Mouse (Mus musculus): ENCODE measurements around the gene Lgals9. TPM values are rescaled to one million over a fixed set of nuclear protein-coding genes. Genes with fewer than 3 reads are reported as not detected.

The Lgals9 gene
- polyA plus RNA-seq, 1 experiment: 103 TPM

DNA sequence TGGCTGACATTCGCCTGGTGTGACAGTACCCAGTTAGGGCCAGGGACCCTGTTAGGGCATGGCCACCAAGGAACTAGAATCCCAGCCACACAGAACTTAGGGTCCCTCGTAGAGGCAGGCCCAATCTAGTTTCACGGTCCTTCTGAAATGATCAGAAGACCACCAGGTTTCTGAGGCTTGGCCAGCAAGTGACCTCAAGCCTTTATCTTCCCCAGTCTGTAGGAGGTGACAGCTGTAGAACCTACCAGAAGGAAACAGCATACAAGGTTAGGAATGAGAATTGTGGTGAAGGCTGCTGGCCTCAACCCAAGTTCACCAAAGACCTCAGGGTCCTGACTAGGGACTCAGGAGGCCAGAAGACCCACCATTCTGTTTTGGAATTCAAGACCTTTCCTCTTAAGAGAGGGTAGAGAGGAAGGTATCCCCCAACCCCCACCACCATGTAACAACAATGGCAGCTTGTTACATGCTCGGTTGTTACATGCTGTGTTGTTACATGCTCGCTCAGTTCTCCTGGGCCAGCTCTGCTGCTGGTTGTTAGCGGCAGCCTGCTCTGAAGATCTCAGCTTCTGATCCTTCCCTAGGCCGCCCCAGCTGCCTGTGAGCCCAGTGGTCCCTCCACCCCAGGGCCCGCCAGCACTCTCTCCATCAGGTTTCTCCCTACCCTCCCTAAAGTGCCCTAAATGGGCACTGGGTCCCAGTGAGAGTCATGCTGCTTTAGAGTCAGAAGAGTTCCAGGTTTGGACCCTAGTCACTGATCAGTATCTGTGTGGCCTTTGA lies 7.8 kb downstream of the Lgals9 start:
- Histone ChIP-seq H3K36me3 (ENCODE audit: control insufficient read depth, insufficient read depth, low read length) (peaks cover 36% of the 10 kb centered on the region), H3K4me1 (ENCODE audit: control insufficient read depth, insufficient read depth, insufficient read length) (peaks cover 2% of the 10 kb centered on the region), H3K4me3 (ENCODE audit: extremely low read depth, insufficient read depth, insufficient read length) (no peak overlapping the region), H3K27me3 (ENCODE audit: control insufficient read depth, insufficient read depth, low read length) (no peaks in the 10 kb centered on the region), H3K27ac (ENCODE audit: insufficient read depth, low read length) (no peak overlapping the region)
- 96% methylated on average over 8 of the region's 8 CpGs for WGBS
- TF ChIP-seq CTCF (IDR thresholded peaks at IDR 0.05; ENCODE audit: extremely low read depth, insufficient read depth, insufficient read length, insufficient replicate concordance) (no peak), POLR2A (IDR thresholded peaks at IDR 0.05; ENCODE audit: low read depth, low read length) (no peak)
- DNase-seq (ENCODE audit: low read depth in 1 of 2, low spot score in 2 of 2): no peak

DNA sequence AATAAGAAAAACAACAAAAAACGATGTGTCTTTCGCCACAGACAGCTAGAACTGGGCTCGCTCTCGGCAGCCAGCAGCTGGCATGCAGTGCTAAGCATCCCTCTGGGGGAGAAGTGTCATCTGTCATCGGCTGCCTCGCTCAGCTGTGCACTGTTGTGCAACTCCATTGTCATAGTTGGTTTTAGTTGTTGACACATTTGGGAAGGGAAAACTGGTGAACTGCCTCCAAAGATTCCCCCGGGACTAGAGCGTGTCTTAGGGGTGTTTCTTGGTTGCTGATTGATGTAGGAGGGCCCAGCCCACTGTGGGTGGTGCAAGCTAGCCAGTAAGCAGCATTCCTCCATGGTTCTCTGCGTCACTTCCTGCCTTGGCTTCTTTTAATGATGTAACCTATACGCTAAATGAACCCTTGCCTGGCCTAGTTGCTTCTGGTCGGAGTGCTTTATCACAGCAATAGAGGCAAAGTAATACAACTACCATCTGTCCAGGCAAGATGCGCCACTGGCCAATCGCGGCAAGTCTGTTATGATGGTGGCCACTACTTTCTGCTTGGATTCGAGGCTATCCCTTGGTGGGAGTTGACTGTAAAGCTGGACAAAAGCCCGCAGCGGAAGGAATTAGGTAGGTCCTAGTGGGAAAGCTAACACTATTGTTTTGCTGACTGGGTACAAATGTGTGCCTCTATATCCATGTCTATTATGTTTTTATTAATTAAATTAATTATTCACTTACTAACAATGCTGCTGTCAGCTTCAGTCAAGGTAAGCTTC lies 11.2 kb downstream of the Lgals9 start:
- 67% methylated on average over 17 of the region's 17 CpGs for WGBS
- Histone ChIP-seq H3K27ac (ENCODE audit: insufficient read depth, low read length) (no peak overlapping the region), H3K4me1 (ENCODE audit: control insufficient read depth, insufficient read depth, insufficient read length) (no peaks in the 10 kb centered on the region; the same call in 1 of the 2 replicates), H3K27me3 (ENCODE audit: control insufficient read depth, insufficient read depth, low read length) (no peaks in the 10 kb centered on the region), H3K4me3 (ENCODE audit: extremely low read depth, insufficient read depth, insufficient read length) (no peak overlapping the region), H3K36me3 (ENCODE audit: control insufficient read depth, insufficient read depth, low read length) (peaks cover 58% of the 10 kb centered on the region)
- TF ChIP-seq POLR2A (IDR thresholded peaks at IDR 0.05; ENCODE audit: low read depth, low read length) (no peak), CTCF (IDR thresholded peaks at IDR 0.05; ENCODE audit: extremely low read depth, insufficient read depth, insufficient read length, insufficient replicate concordance) (no peak)
- no peak for DNase-seq (ENCODE audit: low read depth in 1 of 2, low spot score in 2 of 2)

DNA sequence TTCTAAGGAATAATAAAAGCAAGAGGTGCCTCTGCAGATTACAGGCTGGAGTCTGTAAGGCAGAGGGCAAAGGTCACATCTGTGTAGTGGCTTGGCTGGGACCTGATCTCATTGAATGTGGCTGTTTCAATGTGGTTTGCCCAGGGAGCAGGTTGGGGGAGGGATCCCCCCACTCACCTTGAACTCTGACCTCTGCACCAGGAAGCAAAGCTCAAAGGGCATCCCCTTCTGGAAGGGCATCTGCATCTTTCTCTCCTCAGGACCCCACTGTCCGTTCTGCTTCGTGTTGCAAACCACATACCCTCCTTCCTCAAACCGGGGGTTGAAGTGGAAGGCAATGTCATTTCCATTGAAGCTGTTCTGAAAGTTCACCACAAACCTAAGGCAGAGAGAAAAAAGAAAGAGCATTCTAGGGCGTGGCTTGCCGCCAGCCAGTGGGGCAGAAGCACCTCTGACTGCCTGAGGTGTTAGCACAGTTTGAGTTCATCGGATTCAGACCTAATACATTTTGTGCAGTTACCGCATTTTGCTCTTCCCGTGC lies 11.9 kb downstream of the Lgals9 start:
- Histone ChIP-seq H3K27ac (ENCODE audit: insufficient read depth, low read length) (no peak overlapping the region), H3K4me3 (ENCODE audit: extremely low read depth, insufficient read depth, insufficient read length) (no peak overlapping the region), H3K36me3 (ENCODE audit: control insufficient read depth, insufficient read depth, low read length) (peaks cover 61% of the 10 kb centered on the region), H3K27me3 (ENCODE audit: control insufficient read depth, insufficient read depth, low read length) (no peaks in the 10 kb centered on the region), H3K4me1 (ENCODE audit: control insufficient read depth, insufficient read depth, insufficient read length) (no peaks in the 10 kb centered on the region; the same call in 1 of the 2 replicates)
- 41% methylated on average over 8 of the region's 8 CpGs for WGBS
- TF ChIP-seq CTCF (IDR thresholded peaks at IDR 0.05; ENCODE audit: extremely low read depth, insufficient read depth, insufficient read length, insufficient replicate concordance): no peak
- TF ChIP-seq POLR2A (IDR thresholded peaks at IDR 0.05; ENCODE audit: low read depth, low read length): no peak
- no peak for DNase-seq (ENCODE audit: low read depth in 1 of 2, low spot score in 2 of 2)

GRCm38 (mm10) chr11:78972328-78972727 lies 12.4 kb downstream of the Lgals9 start:
- H3K36me3 ChIP-seq (ENCODE audit: control insufficient read depth, insufficient read depth, low read length): peaks cover 57% of the 10 kb centered on the region
- H3K4me1 ChIP-seq (ENCODE audit: control insufficient read depth, insufficient read depth, insufficient read length): no peaks in the 10 kb centered on the region; the same call in 1 of the 2 replicates
- WGBS: 77% methylated on average over 6 of the region's 6 CpGs
- H3K4me3 ChIP-seq (ENCODE audit: extremely low read depth, insufficient read depth, insufficient read length): no peak overlapping the region
- H3K27ac ChIP-seq (ENCODE audit: insufficient read depth, low read length): no peak overlapping the region
- TF ChIP-seq POLR2A (IDR thresholded peaks at IDR 0.05; ENCODE audit: low read depth, low read length) (no peak), CTCF (IDR thresholded peaks at IDR 0.05; ENCODE audit: extremely low read depth, insufficient read depth, insufficient read length, insufficient replicate concordance) (no peak)
- no peaks in the 10 kb centered on the region for H3K27me3 ChIP-seq (ENCODE audit: control insufficient read depth, insufficient read depth, low read length)
- no peak for DNase-seq (ENCODE audit: low read depth in 1 of 2, low spot score in 2 of 2)

DNA sequence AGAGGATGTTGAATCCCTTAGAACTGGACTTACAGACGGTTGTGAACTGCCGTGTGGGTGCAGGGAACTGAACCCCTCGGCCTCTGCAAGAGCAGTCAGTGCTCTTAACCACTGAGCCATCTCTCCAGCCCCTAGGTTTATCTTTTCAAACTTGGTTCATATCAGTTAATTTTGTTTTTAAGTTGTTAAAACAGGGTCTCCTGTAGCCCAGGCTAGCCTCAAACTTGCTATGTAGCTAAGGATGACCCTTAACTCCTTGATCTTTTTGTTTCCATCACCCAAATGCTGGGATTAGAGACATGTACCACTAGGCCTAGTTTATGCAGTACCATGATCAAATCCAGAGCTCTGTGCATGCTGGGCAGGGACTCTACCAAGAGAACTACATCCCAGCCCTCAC lies 13.0 kb downstream of the Lgals9 start:
- whole genome bisulfite sequencing: over 99% methylated on average over 3 of the region's 3 CpGs
- Histone ChIP-seq H3K27ac (ENCODE audit: insufficient read depth, low read length) (no peak overlapping the region), H3K4me3 (ENCODE audit: extremely low read depth, insufficient read depth, insufficient read length) (no peak overlapping the region), H3K27me3 (ENCODE audit: control insufficient read depth, insufficient read depth, low read length) (no peaks in the 10 kb centered on the region), H3K4me1 (ENCODE audit: control insufficient read depth, insufficient read depth, insufficient read length) (no peaks in the 10 kb centered on the region; the same call in 1 of the 2 replicates), H3K36me3 (ENCODE audit: control insufficient read depth, insufficient read depth, low read length) (peaks cover 57% of the 10 kb centered on the region)
- TF ChIP-seq CTCF (IDR thresholded peaks at IDR 0.05; ENCODE audit: extremely low read depth, insufficient read depth, insufficient read length, insufficient replicate concordance) (no peak), POLR2A (IDR thresholded peaks at IDR 0.05; ENCODE audit: low read depth, low read length) (no peak)
- DNase-seq (ENCODE audit: low read depth in 1 of 2, low spot score in 2 of 2): no peak

DNA sequence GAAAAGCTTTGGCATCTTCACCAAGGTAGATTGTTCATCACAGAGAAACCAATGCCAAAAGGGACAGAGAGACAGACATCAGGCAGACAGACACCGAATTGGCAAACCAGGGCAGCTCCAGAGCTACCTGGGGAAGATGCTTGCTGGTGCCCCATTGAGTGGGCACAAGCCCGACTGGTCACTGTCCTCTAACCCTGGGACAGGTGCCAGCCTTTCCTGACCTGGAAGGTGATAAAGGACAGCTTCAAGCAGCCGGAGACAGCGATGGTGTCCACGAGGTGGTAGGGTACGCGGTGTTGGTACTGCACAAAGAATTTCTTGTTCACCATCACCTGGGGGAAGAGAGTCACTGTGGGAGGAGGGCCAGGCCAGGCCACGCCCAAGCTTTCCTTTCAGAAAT lies 13.7 kb downstream of the Lgals9 start:
- H3K36me3 ChIP-seq (ENCODE audit: control insufficient read depth, insufficient read depth, low read length): peaks cover 57% of the 10 kb centered on the region
- no peak for DNase-seq (ENCODE audit: low read depth in 1 of 2, low spot score in 2 of 2)
- H3K4me1 ChIP-seq (ENCODE audit: control insufficient read depth, insufficient read depth, insufficient read length): no peaks in the 10 kb centered on the region; the same call in 1 of the 2 replicates
- 95% methylated on average over 8 of the region's 8 CpGs for WGBS
- H3K4me3 ChIP-seq (ENCODE audit: extremely low read depth, insufficient read depth, insufficient read length): no peak overlapping the region
- H3K27ac ChIP-seq (ENCODE audit: insufficient read depth, low read length): no peak overlapping the region
- no peaks in the 10 kb centered on the region for H3K27me3 ChIP-seq (ENCODE audit: control insufficient read depth, insufficient read depth, low read length)
- TF ChIP-seq POLR2A (IDR thresholded peaks at IDR 0.05; ENCODE audit: low read depth, low read length) (no peak), CTCF (IDR thresholded peaks at IDR 0.05; ENCODE audit: extremely low read depth, insufficient read depth, insufficient read length, insufficient replicate concordance) (no peak)
